Mouse (Mus musculus) T-cell, adult 2 months (primary cell): Measurements from ENCODE around the gene Gm20683.

Experiments used
- DNase-seq: peaks from one replicate; pipeline ENCODE4 v3.0.0; 2022; ENCODE audit warnings: low spot score

Gene Gm20683

GRCm38 (mm10) chr17:25840519-25840918 lies 1.0 kb downstream of the Gm20683 start:
- no peak for DNase-seq

GRCm38 (mm10) chr17:25839455-25840235 lies 1.9 kb downstream of the Gm20683 start:
- no peak for DNase-seq

GRCm38 (mm10) chr17:25838904-25839303 lies 2.7 kb downstream of the Gm20683 start:
- DNase-seq: no peak

- DNase-seq: no peak
These were observed 4.0 kb downstream of the Gm20683 start for GRCm38 (mm10) chr17:25837533-25837932.

GRCm38 (mm10) chr17:25837076-25837410 lies 4.5 kb downstream of the Gm20683 start, which contains the start of gene Rhbdl1:
Rhbdl1 (minus strand) TSS chr17:25837295.
- peak; percentile 58 for DNase-seq

- DNase-seq: no peak
These were observed 5.0 kb downstream of the Gm20683 start for GRCm38 (mm10) chr17:25836397-25837075.

GRCm38 (mm10) chr17:25835816-25836215 lies 5.7 kb downstream of the Gm20683 start:
- DNase-seq: no peak

- no peak for DNase-seq
These were observed 6.3 kb downstream of the Gm20683 start for GRCm38 (mm10) chr17:25835301-25835700.

- no peak for DNase-seq
These were observed 6.9 kb downstream of the Gm20683 start for GRCm38 (mm10) chr17:25834595-25835222.

- DNase-seq: no peak
These were observed 7.5 kb downstream of the Gm20683 start for GRCm38 (mm10) chr17:25833961-25834594.

GRCm38 (mm10) chr17:25833291-25833663 lies 8.3 kb downstream of the Gm20683 start, which contains the start of gene Stub1:
Stub1 (minus strand) TSS chr17:25833404.
- DNase-seq: no peak

GRCm38 (mm10) chr17:25832436-25833290 lies 8.9 kb downstream of the Gm20683 start:
- DNase-seq: peak; percentile 97

GRCm38 (mm10) chr17:25831451-25832281 lies 9.9 kb downstream of the Gm20683 start:
- DNase-seq: no peak

GRCm38 (mm10) chr17:25830806-25831431 lies 10.6 kb downstream of the Gm20683 start:
- no peak for DNase-seq

GRCm38 (mm10) chr17:25830200-25830753 lies 11.3 kb downstream of the Gm20683 start:
- no peak for DNase-seq

GRCm38 (mm10) chr17:25829558-25830017 lies 12.0 kb downstream of the Gm20683 start:
- no peak for DNase-seq

- DNase-seq: peak; percentile 73
These were observed 12.6 kb downstream of the Gm20683 start, which contains the start of gene Jmjd8 for GRCm38 (mm10) chr17:25828712-25829557. Jmjd8 (plus strand) TSS chr17:25828867.

GRCm38 (mm10) chr17:25828223-25828594 lies 13.4 kb downstream of the Gm20683 start:
- DNase-seq: no peak
